Mouse (Mus musculus) left cerebral cortex, adult 18-20 months (tissue): Measurements from ENCODE around the gene Rps6kb2. TPM values are rescaled to one million over a fixed set of nuclear protein-coding genes. Genes with fewer than 3 reads are reported as not detected.

Experiments
- DNase-seq, 2 experiments: peaks; one replicate each; pipeline ENCODE4 v3.0.0; 2021 to 2022; ENCODE audit warnings: low spot score in 2 of 2, mixed read lengths in 1 of 2
- total RNA-seq, 2 experiments: library from RNA; stranded (reverse); gene quantifications; 2 replicates each; pipeline ENCODE4 v1.2.3; 2021

The Rps6kb2 gene
- total RNA-seq, 2 experiments from 2014 or later, result 32.5 to 34.5 TPM

- peak; percentile 97 to 98 for DNase-seq
These were observed 41.9 kb downstream of the Rps6kb2 start for GRCm38 (mm10) chr19:4121097-4121805.

- DNase-seq, result no peak
These were observed 42.7 kb downstream of the Rps6kb2 start for GRCm38 (mm10) chr19:4120496-4120895.

- DNase-seq, result no peak
These were observed 43.3 kb downstream of the Rps6kb2 start for GRCm38 (mm10) chr19:4119716-4120487.

- DNase-seq, result no peak
These were observed 44.8 kb downstream of the Rps6kb2 start for GRCm38 (mm10) chr19:4118350-4118749.

- no peak for DNase-seq
These were observed 46.1 kb downstream of the Rps6kb2 start for GRCm38 (mm10) chr19:4117006-4117405.

GRCm38 (mm10) chr19:4115816-4116215 lies 47.3 kb downstream of the Rps6kb2 start:
- no peak for DNase-seq

GRCm38 (mm10) chr19:4115144-4115543 lies 48.0 kb downstream of the Rps6kb2 start:
- no peak for DNase-seq

- DNase-seq, result no peak
These were observed 48.6 kb downstream of the Rps6kb2 start for GRCm38 (mm10) chr19:4114551-4114950.

GRCm38 (mm10) chr19:4113806-4114230 lies 49.3 kb downstream of the Rps6kb2 start:
- DNase-seq, result no peak

- DNase-seq, result peak; percentile 87 to 90
These were observed 49.9 kb downstream of the Rps6kb2 start for GRCm38 (mm10) chr19:4113186-4113805.

GRCm38 (mm10) chr19:4112063-4112960 lies 50.8 kb downstream of the Rps6kb2 start:
- DNase-seq, result no peak

GRCm38 (mm10) chr19:4108535-4108934 lies 54.6 kb downstream of the Rps6kb2 start:
- no peak for DNase-seq

- DNase-seq, result no peak
These were observed 56.5 kb downstream of the Rps6kb2 start for GRCm38 (mm10) chr19:4106654-4107053.

GRCm38 (mm10) chr19:4104675-4105194 lies 58.4 kb downstream of the Rps6kb2 start:
- no peak for DNase-seq

Other genes with a start within 250 kb of the Rps6kb2 start
- gene Aldh3b1, start 233.5 kb downstream of the Rps6kb2 start, total RNA-seq, result 1 to 10 TPM; 3.0 to 4.2 TPM
- 10 to 100 TPM; 14.6 to 16.6 TPM for gene Unc93b1, start 228.2 kb downstream of the Rps6kb2 start, total RNA-seq
- gene Aldh3b3, start 204.7 kb downstream of the Rps6kb2 start, total RNA-seq, result under 1 TPM in 1 of 2 experiments, not detected in 1; 0.23 TPM
- gene Aldh3b2, start 191.0 kb downstream of the Rps6kb2 start, total RNA-seq, result 1 to 10 TPM; 1.1 to 1.3 TPM
- 1 to 10 TPM; 2.6 to 5.2 TPM for gene Acy3, start 176.8 kb downstream of the Rps6kb2 start, total RNA-seq
- gene Tbx10, start 170.6 kb downstream of the Rps6kb2 start, total RNA-seq, result not detected
- 10 to 100 TPM in 1 of 2 experiments, 1 to 10 TPM in 1; 8.9 to 10.8 TPM for gene Nudt8, start 162.8 kb downstream of the Rps6kb2 start, total RNA-seq
- 1 to 10 TPM; 1.0 to 1.5 TPM for gene Gm49405, start 162.7 kb downstream of the Rps6kb2 start, total RNA-seq
- 1 to 10 TPM; 3.5 to 4.9 TPM for gene Doc2g, start 160.0 kb downstream of the Rps6kb2 start, total RNA-seq
- gene Ndufv1, start 150.5 kb downstream of the Rps6kb2 start, total RNA-seq, result 100 to 1,000 TPM; 265 to 266 TPM
- 100 to 1,000 TPM; 353 to 399 TPM for gene Gstp1, start 125.4 kb downstream of the Rps6kb2 start, total RNA-seq
- gene Gstp2, start 117.3 kb downstream of the Rps6kb2 start, total RNA-seq, result 10 to 100 TPM; 40.5 to 55.2 TPM
- not detected for gene Gstp3, start 103.8 kb downstream of the Rps6kb2 start, total RNA-seq
- gene Cabp2, start 81.8 kb downstream of the Rps6kb2 start, total RNA-seq, result not detected
- 10 to 100 TPM; 33.6 to 37.3 TPM for gene Cdk2ap2, start 66.2 kb downstream of the Rps6kb2 start, total RNA-seq
- 100 to 1,000 TPM; 210 to 214 TPM for gene Pitpnm1, start 63.4 kb downstream of the Rps6kb2 start, total RNA-seq
- gene Aip, start 37.5 kb downstream of the Rps6kb2 start, total RNA-seq, result 100 to 1,000 TPM; 121 to 126 TPM
- under 1 TPM; 0.12 TPM for gene Gpr152, start 23.6 kb downstream of the Rps6kb2 start, total RNA-seq
- gene Cabp4, start 19.3 kb downstream of the Rps6kb2 start, total RNA-seq, result under 1 TPM; 0.26 to 0.63 TPM
- gene Coro1b, start 14.7 kb downstream of the Rps6kb2 start, total RNA-seq, result 10 to 100 TPM; 77.9 to 81.3 TPM
- 1 to 10 TPM; 1.3 to 2.3 TPM for gene Ptprcap, start 9.8 kb downstream of the Rps6kb2 start, total RNA-seq
- 1 to 10 TPM; 5.1 to 9.2 TPM for gene Carns1, start 12.1 kb upstream of the Rps6kb2 start, total RNA-seq
- 1 to 10 TPM; 1.0 to 1.1 TPM for gene Tbc1d10c, start 27.9 kb upstream of the Rps6kb2 start, total RNA-seq
- 100 to 1,000 TPM; 303 to 333 TPM for gene Ppp1ca, start 28.7 kb upstream of the Rps6kb2 start, total RNA-seq
- 10 to 100 TPM in 1 of 2 experiments, 1 to 10 TPM in 1; 7.2 to 10.1 TPM for gene Rad9a, start 38.3 kb upstream of the Rps6kb2 start, total RNA-seq
- 1 to 10 TPM; 1.5 to 1.9 TPM for gene Clcf1, start 50.9 kb upstream of the Rps6kb2 start, total RNA-seq
- gene AC109138.7, start 51.0 kb upstream of the Rps6kb2 start, total RNA-seq, result not detected
- gene Pold4, start 68.5 kb upstream of the Rps6kb2 start, total RNA-seq, result 10 to 100 TPM; 13.4 to 18.2 TPM
- 10 to 100 TPM; 49.2 to 52.4 TPM for gene Ssh3, start 105.8 kb upstream of the Rps6kb2 start, total RNA-seq
- gene Ankrd13d, start 119.8 kb upstream of the Rps6kb2 start, total RNA-seq, result 10 to 100 TPM; 67.2 to 71.2 TPM
- gene Grk2, start 142.9 kb upstream of the Rps6kb2 start, total RNA-seq, result 100 to 1,000 TPM; 224 to 230 TPM
- gene Kdm2a, start 234.9 kb upstream of the Rps6kb2 start, total RNA-seq, result 10 to 100 TPM; 74.0 to 77.0 TPM